10 mouse cellular contexts compared by ENCODE assay signal in genomic region chr2:35160206-35160605, GRCm38 (mm10). TPM values are rescaled to one million over a fixed set of nuclear protein-coding genes. Genes with fewer than 3 reads are reported as not detected.
DNase-seq lines count a peak whose midpoint lies in the region; ATAC-seq and TF ChIP-seq lines count a peak whose summit lies in the region.
"Had no signal": no experiment of that assay in that cellular context is flagged by ENCODE, and none has a peak within 500 bp of the region (broad histone marks: within the 10 kb centered on the region; RNA-seq: fewer than 3 reads in every experiment).

No protein-coding gene starts in this region.

- H3K27me3 ChIP-seq in kidney, postnatal 0 days (ENCODE audit: insufficient read depth, low read length): no peaks in the 10 kb centered on the region
- H3K27me3 ChIP-seq in kidney, embryonic 15.5 days: no peaks in the 10 kb centered on the region
- H3K27me3 ChIP-seq in embryonic facial prominence, embryonic 14.5 days (replicated peaks; ENCODE audit: control insufficient read depth, insufficient read depth, low read length): no peaks in the 10 kb centered on the region
- no peaks in the 10 kb centered on the region for H3K27me3 ChIP-seq in lung, postnatal 0 days (replicated peaks; ENCODE audit: insufficient read depth, low read length)
- H3K27me3 ChIP-seq in forebrain, embryonic 13.5 days: no peaks in the 10 kb centered on the region
- no peaks in the 10 kb centered on the region for H3K27me3 ChIP-seq in hindbrain, embryonic 10.5 days (ENCODE audit: insufficient read depth, poor library complexity, severe bottlenecking)
- H3K27me3 ChIP-seq: limb, embryonic 12.5 days had no signal

- H3K4me3 ChIP-seq in kidney, postnatal 0 days (replicated peaks; ENCODE audit: low read depth, low read length): no peak overlapping the region
- H3K4me3 ChIP-seq in kidney, embryonic 15.5 days (replicated peaks): no peak overlapping the region
- no peak overlapping the region for H3K4me3 ChIP-seq in embryonic facial prominence, embryonic 14.5 days (ENCODE audit: low read depth, low read length)
- no peak overlapping the region for H3K4me3 ChIP-seq in lung, postnatal 0 days (ENCODE audit: low read depth, low read length)
- H3K4me3 ChIP-seq in forebrain, embryonic 13.5 days: no peak overlapping the region
- H3K4me3 ChIP-seq in hindbrain, embryonic 10.5 days: no peak overlapping the region
- H3K4me3 ChIP-seq: limb, embryonic 12.5 days had no signal

- peak; percentile 25 for DNase-seq in kidney, postnatal 0 days (ENCODE audit: low spot score)
- peak; percentile 25 for DNase-seq in NIH3T3 (ENCODE audit: low read depth)
- DNase-seq in embryonic facial prominence, embryonic 14.5 days (ENCODE audit: low spot score): peak; percentile 18
- peak; percentile 56 for DNase-seq in lung, postnatal 0 days (ENCODE audit: low spot score)
- no peak for DNase-seq in cerebellum, adult 11-12 months
- no peak for DNase-seq in hindbrain, embryonic 10.5 days (ENCODE audit: low spot score)
- DNase-seq: cerebellum, adult 8-10 months had no signal

- ATAC-seq in kidney, postnatal 0 days (replicated peaks; ENCODE audit: low FRiP score, low read depth): no peak
- ATAC-seq in kidney, embryonic 15.5 days (replicated peaks; ENCODE audit: low FRiP score): no peak
- no peak; the same call in 1 of the 2 replicates for ATAC-seq in embryonic facial prominence, embryonic 14.5 days (ENCODE audit: low read depth)
- peak; percentile 75 for ATAC-seq in lung, postnatal 0 days
- no peak for ATAC-seq in forebrain, embryonic 13.5 days

- H3K4me2 ChIP-seq in kidney, postnatal 0 days (ENCODE audit: low read length): no peak overlapping the region
- H3K4me2 ChIP-seq in kidney, embryonic 15.5 days: no peak overlapping the region
- no peak overlapping the region for H3K4me2 ChIP-seq in embryonic facial prominence, embryonic 14.5 days (ENCODE audit: low read depth, low read length)
- H3K4me2 ChIP-seq in lung, postnatal 0 days (replicated peaks; ENCODE audit: low read depth, low read length): no peak overlapping the region
- no peak overlapping the region for H3K4me2 ChIP-seq in forebrain, embryonic 13.5 days
- H3K4me2 ChIP-seq: limb, embryonic 12.5 days had no signal

- 34% methylated on average over 5 of the region's 5 CpGs for WGBS in kidney, postnatal 0 days
- WGBS in kidney, embryonic 15.5 days: 34% methylated on average over 5 of the region's 5 CpGs
- 49% methylated on average over 5 of the region's 5 CpGs for WGBS in embryonic facial prominence, embryonic 14.5 days
- WGBS in lung, postnatal 0 days: 41% methylated on average over 5 of the region's 5 CpGs
- WGBS in forebrain, embryonic 13.5 days: 69% methylated on average over 5 of the region's 5 CpGs
- 61% methylated on average over 5 of the region's 5 CpGs for WGBS in hindbrain, embryonic 10.5 days

- H3K9ac ChIP-seq in kidney, postnatal 0 days (ENCODE audit: low read depth, low read length): no peak overlapping the region
- H3K9ac ChIP-seq in kidney, embryonic 15.5 days: no peak overlapping the region
- no peak overlapping the region for H3K9ac ChIP-seq in embryonic facial prominence, embryonic 14.5 days (ENCODE audit: low read depth, low read length)
- H3K9ac ChIP-seq in lung, postnatal 0 days (replicated peaks; ENCODE audit: low read depth): no peak overlapping the region
- no peak overlapping the region for H3K9ac ChIP-seq in forebrain, embryonic 13.5 days
- H3K9ac ChIP-seq: limb, embryonic 12.5 days had no signal

- no peak overlapping the region for H3K27ac ChIP-seq in kidney, postnatal 0 days
- no peak overlapping the region for H3K27ac ChIP-seq in kidney, embryonic 15.5 days
- no peak overlapping the region for H3K27ac ChIP-seq in embryonic facial prominence, embryonic 14.5 days (replicated peaks; ENCODE audit: low read depth, low read length)
- no peak overlapping the region for H3K27ac ChIP-seq in lung, postnatal 0 days (ENCODE audit: low read length)
- H3K27ac ChIP-seq in forebrain, embryonic 13.5 days: no peak overlapping the region
- no peak overlapping the region for H3K27ac ChIP-seq in hindbrain, embryonic 10.5 days
- H3K27ac ChIP-seq: limb, embryonic 12.5 days had no signal

- H3K4me1 ChIP-seq in kidney, postnatal 0 days (replicated peaks; ENCODE audit: insufficient read depth, low read length): no peaks in the 10 kb centered on the region
- H3K4me1 ChIP-seq in kidney, embryonic 15.5 days: no peaks in the 10 kb centered on the region
- H3K4me1 ChIP-seq in embryonic facial prominence, embryonic 14.5 days (ENCODE audit: control insufficient read depth, insufficient read depth, low read length): no peaks in the 10 kb centered on the region
- no peaks in the 10 kb centered on the region for H3K4me1 ChIP-seq in lung, postnatal 0 days (ENCODE audit: insufficient read depth, low read depth, low read length)
- no peaks in the 10 kb centered on the region for H3K4me1 ChIP-seq in forebrain, embryonic 13.5 days
- no peaks in the 10 kb centered on the region for H3K4me1 ChIP-seq in hindbrain, embryonic 10.5 days (replicated peaks)

- TF ChIP-seq CTCF in kidney, postnatal 0 days (IDR thresholded peaks at IDR 0.05; ENCODE audit: low read depth): no peak
- no peak for TF ChIP-seq CTCF in lung, postnatal 0 days (IDR thresholded peaks at IDR 0.05)

- no peaks in the 10 kb centered on the region for H3K9me3 ChIP-seq in kidney, postnatal 0 days (replicated peaks; ENCODE audit: low read length)
- no peaks in the 10 kb centered on the region for H3K9me3 ChIP-seq in kidney, embryonic 15.5 days (replicated peaks)
- no peaks in the 10 kb centered on the region for H3K9me3 ChIP-seq in embryonic facial prominence, embryonic 14.5 days (ENCODE audit: control insufficient read depth, low read length)
- no peaks in the 10 kb centered on the region for H3K9me3 ChIP-seq in lung, postnatal 0 days (ENCODE audit: low read length)
- no peaks in the 10 kb centered on the region for H3K9me3 ChIP-seq in forebrain, embryonic 13.5 days (replicated peaks)
- H3K9me3 ChIP-seq in hindbrain, embryonic 10.5 days: no peaks in the 10 kb centered on the region
- H3K9me3 ChIP-seq: limb, embryonic 12.5 days had no signal

- TF ChIP-seq EP300 in lung, postnatal 0 days (IDR thresholded peaks at IDR 0.05): no peak

- peaks cover 43% of the 10 kb centered on the region for H3K36me3 ChIP-seq in kidney, postnatal 0 days (ENCODE audit: insufficient read depth, low read length)
- peaks cover 86% of the 10 kb centered on the region for H3K36me3 ChIP-seq in kidney, embryonic 15.5 days
- H3K36me3 ChIP-seq in embryonic facial prominence, embryonic 14.5 days (ENCODE audit: control insufficient read depth, insufficient read depth, low read length): peaks cover 78% of the 10 kb centered on the region
- H3K36me3 ChIP-seq in lung, postnatal 0 days (ENCODE audit: insufficient read depth, low read length): peaks cover 38% of the 10 kb centered on the region; the same call in 1 of the 2 replicates
- peaks cover 80% of the 10 kb centered on the region for H3K36me3 ChIP-seq in forebrain, embryonic 13.5 days (ENCODE audit: poor library complexity, severe bottlenecking)
- peaks cover 91% of the 10 kb centered on the region for H3K36me3 ChIP-seq in hindbrain, embryonic 10.5 days

RNA-seq across cellular contexts. Expression of gene Rab14, which starts 40.7 kb away (rescaled TPM):
- polyA plus RNA-seq in kidney, postnatal 0 days (2015; fragmentation: Nextera tagmentation; extraction: Ambion mirVana): 429 and 454 TPM in 2 replicates
- polyA plus RNA-seq in kidney, embryonic 15.5 days (2015; fragmentation: Nextera tagmentation; extraction: Ambion mirVana): 342 and 349 TPM in 2 replicates
- 278 and 298 TPM in 2 replicates for polyA plus RNA-seq in embryonic facial prominence, embryonic 14.5 days (2014; fragmentation: Nextera tagmentation; extraction: Ambion mirVana)
- polyA plus RNA-seq in lung, postnatal 0 days (2015; fragmentation: Nextera tagmentation; extraction: Ambion mirVana): 434 and 473 TPM in 2 replicates
- polyA plus RNA-seq in forebrain, embryonic 13.5 days (2015; fragmentation: Nextera tagmentation; extraction: Ambion mirVana): 421 and 432 TPM in 2 replicates
- 254 and 286 TPM in 2 replicates for polyA plus RNA-seq in hindbrain, embryonic 10.5 days (2016; fragmentation: Nextera tagmentation; extraction: Ambion mirVana)

RNA-seq across cellular contexts. Expression of gene Cntrl, which starts 50.9 kb away (rescaled TPM):
- polyA plus RNA-seq in kidney, postnatal 0 days (2015; fragmentation: Nextera tagmentation; extraction: Ambion mirVana): 16.3 and 16.5 TPM in 2 replicates
- 26.2 and 26.6 TPM in 2 replicates for polyA plus RNA-seq in kidney, embryonic 15.5 days (2015; fragmentation: Nextera tagmentation; extraction: Ambion mirVana)
- polyA plus RNA-seq in embryonic facial prominence, embryonic 14.5 days (2014; fragmentation: Nextera tagmentation; extraction: Ambion mirVana): 21.8 and 23.7 TPM in 2 replicates
- polyA plus RNA-seq in lung, postnatal 0 days (2015; fragmentation: Nextera tagmentation; extraction: Ambion mirVana): 20.1 and 21.3 TPM in 2 replicates
- 27.8 and 30.2 TPM in 2 replicates for polyA plus RNA-seq in forebrain, embryonic 13.5 days (2015; fragmentation: Nextera tagmentation; extraction: Ambion mirVana)
- 21.1 and 28.7 TPM in 2 replicates for polyA plus RNA-seq in hindbrain, embryonic 10.5 days (2016; fragmentation: Nextera tagmentation; extraction: Ambion mirVana)

RNA-seq across cellular contexts. Expression of gene AI182371, which starts 58.9 kb away (rescaled TPM):
- polyA plus RNA-seq in kidney, postnatal 0 days (2015; fragmentation: Nextera tagmentation; extraction: Ambion mirVana): 0.15 and 0.30 TPM in 2 replicates
- polyA plus RNA-seq in kidney, embryonic 15.5 days (2015; fragmentation: Nextera tagmentation; extraction: Ambion mirVana): 0.58 and 1.2 TPM in 2 replicates
- polyA plus RNA-seq in embryonic facial prominence, embryonic 14.5 days (2014; fragmentation: Nextera tagmentation; extraction: Ambion mirVana): 0.46 TPM in 1 of 2 replicates, not detected in the other
- polyA plus RNA-seq in lung, postnatal 0 days (2015; fragmentation: Nextera tagmentation; extraction: Ambion mirVana): 1.4 and 3.0 TPM in 2 replicates
- polyA plus RNA-seq in forebrain, embryonic 13.5 days (2015; fragmentation: Nextera tagmentation; extraction: Ambion mirVana): 0.18 and 0.34 TPM in 2 replicates
- polyA plus RNA-seq in hindbrain, embryonic 10.5 days (2016; fragmentation: Nextera tagmentation; extraction: Ambion mirVana): 0.12 TPM in 1 of 2 replicates, not detected in the other

Comparison
In these comparisons a context has a peak if more than half of its experiments do, and no peak if none do; other contexts are left out.
1. DNase-seq: peak in kidney, postnatal 0 days (single experiment), NIH3T3 (single experiment), embryonic facial prominence, embryonic 14.5 days (single experiment) and lung, postnatal 0 days (single experiment); none in cerebellum, adult 11-12 months (single experiment) and hindbrain, embryonic 10.5 days (single experiment).